Mouse (Mus musculus): ENCODE measurements at regions not wholly inside any gene's neighbourhood (a gene's known extent, or its start where the extent isn't known, plus 50 kb on each side); places are given as distances from the start of the nearest gene placed in this dataset.

DNA sequence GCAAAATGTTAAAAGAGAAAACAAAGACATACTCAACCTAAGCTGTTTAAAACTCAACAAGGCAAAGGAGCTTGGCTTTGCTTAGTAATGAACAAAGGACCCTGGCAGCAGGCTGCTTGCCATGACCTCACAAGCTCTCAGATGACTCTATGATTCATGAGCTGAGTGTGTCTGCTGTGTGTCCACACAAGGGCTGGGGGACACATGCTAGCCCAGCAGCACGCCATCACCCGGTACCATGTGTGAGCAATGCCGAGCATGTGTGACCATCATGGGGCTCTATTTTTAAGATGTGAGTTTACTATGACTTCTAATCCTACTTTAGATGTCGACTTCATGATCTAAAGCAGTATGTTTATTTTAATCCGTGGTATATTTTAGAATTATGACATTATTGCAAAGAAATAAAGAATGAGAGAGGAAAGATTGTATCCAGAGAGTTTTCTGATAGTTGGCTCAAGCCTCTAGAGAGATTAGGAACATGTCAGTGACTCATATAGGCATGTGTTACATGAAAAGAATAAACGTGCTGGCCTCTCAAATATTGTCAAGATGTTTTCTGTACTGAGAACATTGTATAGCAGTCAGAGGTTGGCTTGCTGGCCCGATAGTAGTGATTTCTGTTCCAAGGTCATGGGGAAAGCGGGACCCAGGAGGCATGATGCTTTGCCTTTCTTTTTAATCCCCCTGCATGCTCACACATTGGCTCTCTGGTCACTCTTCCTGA lies 400.1 kb upstream of the Intu start:
- no peak for TF ChIP-seq CTCF (IDR thresholded peaks at IDR 0.05; ENCODE audit: low read depth, low read length)
- TF ChIP-seq POLR2A (IDR thresholded peaks at IDR 0.05; ENCODE audit: borderline replicate concordance, low read depth, low read length) = no peak
